Mouse (Mus musculus) embryo, embryonic 10 days (tissue): ENCODE measurements around the gene Ercc1.

Experiments used
- DNase-seq: peaks from one replicate; pipeline ENCODE4 v3.0.0-alpha.2; 2015; ENCODE audit warnings: low spot score

Gene Ercc1

DNA sequence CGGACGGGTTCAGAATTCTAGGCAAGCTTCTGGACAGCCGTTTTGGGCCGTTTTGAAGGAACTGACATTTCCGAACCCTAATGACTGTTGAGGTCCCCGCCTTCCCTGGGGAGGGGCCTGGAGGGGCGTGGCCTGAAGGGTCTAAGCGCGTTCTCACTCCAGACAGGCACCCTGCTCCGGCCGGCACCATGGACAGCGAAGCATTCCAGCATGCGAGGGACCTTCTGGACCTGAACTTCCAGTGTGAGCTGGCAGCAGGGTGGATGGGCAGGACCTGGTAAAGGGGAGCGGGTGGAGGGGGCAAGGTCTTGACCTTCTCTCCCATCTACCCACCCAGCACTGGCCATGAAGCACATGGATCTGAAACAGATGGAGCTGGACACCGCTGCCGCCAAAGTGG lies 23.8 kb downstream of the Ercc1 start:
- peak; percentile 73 for DNase-seq

DNA sequence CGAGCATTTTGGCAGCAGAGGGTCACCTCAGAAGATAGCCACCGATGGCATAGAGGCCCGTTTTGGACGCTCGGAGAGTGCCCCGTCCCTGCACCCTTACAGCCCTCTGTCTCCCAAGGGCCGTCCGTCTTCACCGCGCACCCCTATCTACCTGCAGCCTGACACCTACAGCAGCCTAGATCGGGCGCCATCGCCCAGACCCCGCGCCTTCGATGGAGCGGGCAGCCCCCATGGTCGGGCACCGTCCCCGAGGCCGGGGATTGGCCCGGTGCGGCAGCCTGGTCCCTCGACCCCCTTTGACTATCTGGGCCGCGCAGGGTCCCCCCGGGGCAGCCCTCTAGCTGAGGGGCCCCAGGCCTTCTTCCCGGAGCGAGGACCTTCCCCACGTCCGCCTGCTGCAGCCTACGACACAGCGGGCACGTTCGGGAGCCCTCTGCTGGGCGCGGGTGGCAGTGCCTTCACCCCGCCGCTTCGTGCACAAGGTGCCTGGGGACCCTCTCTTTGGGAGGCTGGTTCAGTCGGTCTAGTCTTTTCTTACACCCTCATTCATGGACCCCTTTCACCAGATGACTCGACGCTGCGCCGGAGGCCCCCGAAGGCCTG lies 25.3 kb downstream of the Ercc1 start:
- peak; percentile 76 for DNase-seq

DNA sequence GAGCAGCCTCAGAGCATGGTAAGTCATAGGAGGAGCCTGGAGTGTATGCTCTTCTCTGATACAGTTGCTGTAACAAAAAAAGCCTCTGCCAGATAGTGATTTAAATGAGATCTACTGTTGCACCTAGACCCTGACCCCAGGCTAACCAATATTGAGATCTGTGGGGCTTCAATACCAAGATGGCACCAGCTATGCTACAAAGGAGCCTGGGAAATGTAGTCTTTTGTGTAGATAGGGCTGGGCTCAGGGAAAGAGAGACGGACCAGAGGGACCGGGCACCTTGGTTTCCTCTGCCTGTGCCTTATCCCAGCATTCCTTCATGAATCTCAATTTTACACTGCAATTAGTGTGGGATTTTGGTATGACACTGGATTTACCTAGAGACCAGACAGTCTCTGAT lies 28.8 kb downstream of the Ercc1 start:
- no peak for DNase-seq

DNA sequence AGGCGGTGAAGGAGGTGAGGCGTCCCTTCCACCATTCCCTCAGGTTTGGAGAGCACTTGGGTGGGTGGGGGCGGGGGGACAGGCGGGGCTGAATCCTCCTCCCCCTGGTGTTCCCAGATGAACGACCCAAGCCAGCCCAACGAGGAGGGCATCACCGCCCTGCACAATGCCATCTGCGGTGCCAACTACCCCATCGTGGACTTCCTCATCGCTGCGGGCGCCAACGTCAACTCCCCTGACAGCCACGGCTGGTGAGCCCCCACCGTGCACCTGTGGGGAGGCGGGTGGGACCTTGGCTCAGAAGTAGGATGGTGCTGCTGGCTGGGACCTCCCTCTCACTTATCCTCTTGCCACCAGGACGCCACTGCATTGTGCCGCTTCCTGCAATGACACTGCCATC lies 30.8 kb downstream of the Ercc1 start:
- DNase-seq, result no peak

GRCm38 (mm10) chr7:19376019-19376418 lies 31.4 kb downstream of the Ercc1 start:
- no peak for DNase-seq

DNA sequence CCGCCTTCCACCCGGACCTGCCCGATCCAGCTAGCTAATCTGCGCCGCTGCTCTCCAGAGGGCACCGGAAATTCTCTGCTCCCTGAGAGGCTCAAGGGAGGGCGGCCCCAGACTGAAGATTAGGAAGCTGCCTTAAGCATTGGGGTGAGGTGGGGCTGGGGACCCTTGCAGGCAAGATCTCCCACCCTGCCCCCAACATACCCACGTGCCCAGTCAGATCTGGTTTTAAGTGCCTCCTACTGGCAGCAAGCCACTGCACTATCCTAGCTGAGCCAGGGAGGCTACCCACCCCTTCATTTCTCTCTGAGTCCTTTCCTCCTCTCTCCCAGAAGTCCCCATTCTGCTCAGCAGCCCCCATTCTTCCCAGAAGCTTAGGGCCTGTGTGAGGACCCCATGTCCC lies 33.5 kb downstream of the Ercc1 start:
- no peak for DNase-seq

GRCm38 (mm10) chr7:19381377-19382165 lies 37.0 kb downstream of the Ercc1 start, which contains the start of gene Ercc2:
Ercc2 (plus strand) TSS chr7:19382010.
- DNase-seq, result peak; percentile 100

- peak; percentile 37 for DNase-seq
Observed at GRCm38 (mm10) chr7:19382166-19382541, 37.6 kb downstream of the Ercc1 start.

DNA sequence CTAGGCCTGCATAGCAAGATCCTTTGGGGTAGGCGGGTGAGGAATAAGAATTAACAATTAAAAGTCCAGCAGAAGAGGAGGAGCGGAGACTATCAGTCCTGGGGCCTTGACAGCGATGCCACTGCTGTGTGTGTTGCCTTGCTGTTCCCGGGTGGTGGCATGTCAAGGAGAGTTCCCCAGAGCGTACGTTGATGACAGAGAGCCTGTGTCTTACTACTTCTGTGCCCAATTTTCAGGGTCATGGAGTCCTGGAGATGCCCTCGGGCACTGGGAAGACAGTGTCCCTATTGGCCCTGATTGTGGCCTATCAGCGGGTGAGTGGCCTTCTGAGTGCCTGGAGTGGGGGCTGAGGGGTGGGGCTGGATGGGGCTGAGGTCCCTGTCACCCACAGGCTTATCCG lies 39.1 kb downstream of the Ercc1 start:
- DNase-seq, result no peak

- DNase-seq, result no peak
Observed at GRCm38 (mm10) chr7:19388699-19389413, 44.3 kb downstream of the Ercc1 start.

DNA sequence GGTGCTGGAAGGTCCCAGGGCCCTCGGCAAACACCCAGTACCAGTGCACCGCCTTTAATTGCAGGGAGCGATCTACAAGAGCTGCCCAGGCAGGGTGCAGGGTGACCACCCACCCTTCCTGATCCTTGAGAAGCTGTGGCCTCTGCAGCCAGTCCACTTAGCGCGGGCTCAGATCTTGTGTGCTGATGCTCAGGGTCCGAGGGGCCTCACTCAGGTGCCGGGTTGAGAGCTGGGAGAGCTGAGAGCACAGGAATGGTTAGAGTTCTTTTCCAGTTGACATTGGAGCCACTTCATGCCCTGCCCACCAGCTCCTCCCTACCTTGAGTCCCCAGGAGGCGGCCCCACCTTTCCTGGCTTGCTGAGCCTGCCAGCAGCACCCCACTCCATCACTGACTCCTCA lies 49.9 kb downstream of the Ercc1 start:
- no peak for DNase-seq

- peak; percentile 59 for DNase-seq
Observed at GRCm38 (mm10) chr7:19399496-19400280, 55.1 kb downstream of the Ercc1 start.

DNA sequence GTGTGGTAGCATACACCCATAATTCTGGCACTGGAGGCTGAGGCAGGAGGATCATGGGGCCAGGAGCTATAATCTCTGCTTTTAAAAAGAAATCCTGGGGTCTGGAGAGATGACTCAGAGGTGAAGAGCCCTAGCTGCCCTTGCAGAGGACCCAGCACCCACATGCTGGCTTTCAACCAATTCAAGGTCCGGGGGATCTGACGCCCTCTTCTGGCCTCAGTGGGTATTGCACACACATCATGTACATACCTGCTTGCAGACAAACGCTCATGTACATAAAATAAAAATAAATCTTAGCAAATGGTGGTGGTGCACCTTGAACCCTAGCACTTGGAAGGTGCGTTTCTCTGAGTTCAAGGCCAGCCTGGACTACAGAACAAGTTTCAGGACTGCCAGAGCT lies 56.4 kb downstream of the Ercc1 start:
- DNase-seq, result no peak

DNA sequence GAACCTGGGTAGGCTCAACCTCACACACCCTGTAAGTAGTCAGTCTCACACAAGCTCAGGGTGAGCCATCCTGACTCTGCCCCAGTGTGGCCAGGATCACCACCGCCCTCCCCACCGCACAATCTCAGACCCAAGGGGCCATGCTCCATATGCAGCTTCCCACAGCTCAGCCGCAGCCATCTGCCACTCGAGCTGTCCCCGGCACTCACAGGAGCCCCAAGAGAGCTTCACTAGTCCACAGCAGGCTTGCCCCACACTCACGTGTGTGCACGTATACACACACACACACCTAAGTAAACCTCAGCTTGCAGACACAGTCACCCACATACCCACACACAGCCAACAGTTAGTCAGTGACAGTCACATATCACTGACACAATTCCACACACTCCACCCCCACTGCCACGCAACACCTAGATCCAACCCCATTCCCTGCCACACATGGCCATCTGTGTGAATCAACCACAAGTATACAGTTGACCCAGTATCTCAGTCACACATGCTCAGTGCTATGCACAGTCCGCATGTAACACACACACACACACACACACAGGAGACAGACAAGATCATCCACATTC lies 58.0 kb downstream of the Ercc1 start:
- no peak for DNase-seq

GRCm38 (mm10) chr7:19403731-19404296 lies 59.2 kb downstream of the Ercc1 start, which contains the start of gene Klc3:
Klc3 (minus strand) TSS chr7:19404104.
- peak; percentile 67 for DNase-seq

GRCm38 (mm10) chr7:19404476-19404875 lies 59.9 kb downstream of the Ercc1 start, which contains the start of gene Ckm:
Ckm (plus strand) TSS chr7:19404776.
- DNase-seq, result no peak

GRCm38 (mm10) chr7:19405417-19405816 lies 60.8 kb downstream of the Ercc1 start:
- DNase-seq, result peak; percentile 88
